Mouse (Mus musculus) thymus, adult 2 months (tissue): ENCODE measurements around the gene Hoxb3. TPM values are rescaled to one million over a fixed set of nuclear protein-coding genes. Genes with fewer than 3 reads are reported as not detected.

Experiments used
- DNase-seq: peaks from one replicate; pipeline ENCODE4 v3.0.0; 2021
- H3K27ac ChIP-seq: fragments of 200-500 bp; 2 replicates; pipeline ENCODE4 v1.5.1; 2012; ENCODE audit warnings: low read length, control low read depth; ENCODE audit not compliant: control insufficient read depth, insufficient read depth
- H3K27me3 ChIP-seq: fragments of 200-500 bp; 2 replicates; pipeline ENCODE4 v1.6.1; 2012; ENCODE audit warnings: mild to moderate bottlenecking, low read length, moderate library complexity, mixed read lengths; ENCODE audit not compliant: control insufficient read depth, insufficient read depth
- H3K36me3 ChIP-seq: fragments of 200-500 bp; 2 replicates; pipeline ENCODE4 v1.6.1; 2012; ENCODE audit warnings: mild to moderate bottlenecking, low read length, moderate library complexity; ENCODE audit not compliant: control insufficient read depth, insufficient read depth
- H3K4me1 ChIP-seq: fragments of 200-500 bp; replicated peaks from 2 replicates; pipeline ENCODE4 v1.6.1; 2012; ENCODE audit warnings: low read length; ENCODE audit not compliant: control insufficient read depth, insufficient read depth
- H3K4me3 ChIP-seq: fragments of 200-500 bp; 2 replicates; pipeline ENCODE4 v1.5.1; 2012; ENCODE audit warnings: mild to moderate bottlenecking, low read length, control low read depth, moderate library complexity; ENCODE audit not compliant: control insufficient read depth, insufficient read depth
- CTCF ChIP-seq: fragments of 200-500 bp; IDR thresholded peaks from 2 replicates; pipeline ENCODE4 v1.5.1; 2012; ENCODE audit warnings: mild to moderate bottlenecking, control low read depth, low read length, moderate library complexity, borderline replicate concordance; ENCODE audit not compliant: control insufficient read depth, poor library complexity, insufficient read depth; ENCODE audit errors: extremely low read depth
- POLR2A ChIP-seq: fragments of 200-500 bp; IDR thresholded peaks from 2 replicates; pipeline ENCODE4 v1.6.1; 2012; ENCODE audit warnings: mild to moderate bottlenecking, low read length, control low read depth, moderate library complexity; ENCODE audit not compliant: control insufficient read depth, poor library complexity, insufficient read depth; ENCODE audit errors: extremely low read depth
- WGBS: fragments of 180-500 bp; shearing (Covaris S2); methylation state at CpG from one replicate; pipeline ENCODE4 v1.1.7; 2018; 5-methylcytosine and 5-hydroxymethylcytosine counted together
- polyA plus RNA-seq: library from polyadenylated mRNA; depleted of rRNA; stranded (reverse); fragments of >200 nt; gene quantifications from 2 replicates; pipeline ENCODE4 v1.2.3, GENCODE M21; 2012

Gene Hoxb3
- polyA plus RNA-seq, 1 experiment: 1.1 TPM

GRCm38 (mm10) chr11:96301837-96302236 lies 21.3 kb upstream of the Hoxb3 start:
- H3K36me3 ChIP-seq: no peaks in the 10 kb centered on the region
- H3K4me1 ChIP-seq: no peaks in the 10 kb centered on the region; the same call in 1 of the 2 replicates
- H3K27ac ChIP-seq: no peak overlapping the region
- H3K27me3 ChIP-seq: peaks cover 21% of the 10 kb centered on the region
- TF ChIP-seq POLR2A (no peak), CTCF (no peak)
- 80% methylated on average over 15 of the region's 15 CpGs for WGBS
- DNase-seq: no peak
- no peak overlapping the region for H3K4me3 ChIP-seq

DNA sequence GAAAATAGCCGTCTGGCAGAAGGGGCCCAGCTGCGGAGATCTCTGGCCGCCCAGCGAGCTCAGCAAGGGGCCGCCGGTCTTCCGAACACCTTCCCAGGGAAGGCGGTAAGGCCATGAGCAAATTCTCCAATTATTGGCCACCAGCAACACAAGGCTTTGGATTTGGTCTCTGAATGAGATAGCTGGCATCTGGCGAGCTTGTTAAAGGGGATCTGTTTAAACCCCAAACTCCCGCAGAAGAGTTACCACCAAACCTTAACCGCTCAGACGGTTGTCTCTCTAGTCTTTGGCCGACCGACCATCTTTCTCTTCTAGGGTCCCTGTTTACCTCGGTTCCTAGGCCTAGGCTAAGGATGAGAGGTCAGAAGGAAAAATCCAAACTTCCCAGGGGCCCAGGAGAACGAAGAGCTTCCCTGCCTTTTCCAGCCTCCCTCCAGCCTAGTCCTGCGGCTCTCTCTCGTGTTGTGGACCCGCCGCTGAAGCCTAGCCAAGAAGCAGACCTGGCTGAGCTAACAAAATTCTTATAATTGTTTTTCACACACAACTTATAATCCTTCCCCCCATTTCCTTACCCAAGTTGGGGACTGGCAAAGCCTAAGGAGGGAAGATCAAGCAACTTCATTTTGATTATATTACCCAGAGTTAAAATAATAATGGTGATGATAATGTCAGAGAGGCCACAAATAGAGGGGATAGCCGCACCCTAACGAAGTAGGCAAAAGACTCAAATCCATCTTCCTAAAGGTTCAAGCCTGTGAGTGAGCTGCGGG lies 20.6 kb upstream of the Hoxb3 start:
- no peak for DNase-seq
- 68% methylated on average over 23 of the region's 23 CpGs for WGBS
- TF ChIP-seq POLR2A (no peak), CTCF (no peak)
- peaks cover 15% of the 10 kb centered on the region for H3K27me3 ChIP-seq
- H3K4me3 ChIP-seq: no peak overlapping the region
- no peak overlapping the region for H3K27ac ChIP-seq
- H3K36me3 ChIP-seq: no peaks in the 10 kb centered on the region
- no peaks in the 10 kb centered on the region; the same call in 1 of the 2 replicates for H3K4me1 ChIP-seq

- Histone ChIP-seq H3K36me3 (no peaks in the 10 kb centered on the region), H3K27ac (no peak within 1 kb of the TSS), H3K27me3 (peaks cover 15% of the 10 kb centered on the region), H3K4me1 (no peaks in the 10 kb centered on the region; the same call in 1 of the 2 replicates), H3K4me3 (no peak within 1 kb of the TSS)
- WGBS: 2% methylated on average over 69 of the region's 69 CpGs
- DNase-seq: peak; percentile 65
- peak; percentile 80 for TF ChIP-seq CTCF
- TF ChIP-seq POLR2A: no peak
Measured at GRCm38 (mm10) chr11:96303151-96304099, 19.7 kb upstream of the Hoxb3 start, which contains the start of gene Hoxb5. Hoxb5 (plus strand) TSS chr11:96303336.

- WGBS: 29% methylated on average over 38 of the region's 38 CpGs
- Histone ChIP-seq H3K27ac (no peak overlapping the region), H3K4me3 (no peak overlapping the region), H3K36me3 (no peaks in the 10 kb centered on the region), H3K27me3 (peaks cover 15% of the 10 kb centered on the region), H3K4me1 (no peaks in the 10 kb centered on the region)
- TF ChIP-seq CTCF (no peak), POLR2A (no peak)
- DNase-seq: no peak
Measured at GRCm38 (mm10) chr11:96304381-96305195, 18.5 kb upstream of the Hoxb3 start.

DNA sequence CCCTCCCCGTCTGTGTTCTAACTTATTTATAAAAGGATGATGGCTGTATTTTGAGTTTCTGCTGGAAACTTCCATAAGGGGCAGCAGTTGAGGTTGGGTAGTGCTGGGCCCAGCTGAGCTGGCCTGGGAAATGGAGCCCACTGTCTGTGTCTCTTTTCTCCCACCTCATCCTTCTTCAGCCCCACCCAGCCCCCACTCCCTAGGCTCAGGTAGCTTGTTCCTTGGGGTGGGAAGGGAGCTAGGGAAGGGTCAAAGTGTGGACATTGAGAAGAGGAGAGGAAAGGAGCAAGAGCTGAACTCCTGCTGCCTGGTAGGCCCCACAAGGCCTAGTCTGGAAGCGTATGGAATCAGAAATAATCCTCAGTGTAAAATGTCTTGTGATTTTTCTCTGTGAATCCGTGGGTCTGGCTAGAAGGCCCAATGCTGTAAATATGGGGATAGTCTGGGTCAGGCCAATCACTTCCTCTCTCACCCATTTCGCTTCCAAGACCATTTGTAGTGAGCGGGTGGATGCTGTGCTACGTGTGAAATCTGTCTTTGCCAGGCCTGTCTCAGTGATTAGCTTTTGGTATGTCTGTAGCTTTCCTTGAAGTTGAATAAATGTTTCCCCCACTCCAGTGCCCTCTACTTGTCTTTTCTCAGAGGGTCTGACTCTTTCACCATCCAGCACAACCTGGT lies 17.5 kb upstream of the Hoxb3 start:
- no peaks in the 10 kb centered on the region for H3K4me1 ChIP-seq
- no peak for DNase-seq
- H3K27ac ChIP-seq: no peak overlapping the region
- TF ChIP-seq CTCF (no peak), POLR2A (no peak)
- no peaks in the 10 kb centered on the region for H3K36me3 ChIP-seq
- peaks cover 7% of the 10 kb centered on the region for H3K27me3 ChIP-seq
- no peak overlapping the region for H3K4me3 ChIP-seq
- WGBS: 89% methylated on average over 6 of the region's 6 CpGs
